Mouse (Mus musculus): ENCODE measurements around the gene Olfr1109.

Olfr1109 gene

DNA sequence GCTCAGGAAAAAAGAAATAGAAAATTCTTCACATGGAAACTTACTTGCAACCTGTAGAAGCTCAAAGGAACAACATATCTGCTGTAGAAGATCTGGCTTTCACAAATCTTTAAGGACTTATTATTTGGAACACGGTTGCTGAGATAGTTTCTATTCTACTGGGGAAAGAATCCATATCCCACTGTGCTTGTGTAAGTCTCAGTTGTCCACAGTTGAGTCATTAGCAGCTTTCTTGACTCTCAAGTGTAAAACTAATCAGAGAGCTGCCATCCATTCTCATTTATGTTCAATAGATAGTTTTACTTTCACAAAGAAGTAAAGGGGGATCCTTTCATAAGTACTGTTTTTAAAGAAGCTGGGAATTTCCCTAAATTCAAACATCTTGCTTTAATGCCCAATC lies at the start of gene Olfr1109:
TSS of gene Olfr1109 (minus strand) at position 101 of the 400 bp plus-strand sequence.
- no peak for DNase-seq (ENCODE audit: low spot score in 2 of 2)

DNA sequence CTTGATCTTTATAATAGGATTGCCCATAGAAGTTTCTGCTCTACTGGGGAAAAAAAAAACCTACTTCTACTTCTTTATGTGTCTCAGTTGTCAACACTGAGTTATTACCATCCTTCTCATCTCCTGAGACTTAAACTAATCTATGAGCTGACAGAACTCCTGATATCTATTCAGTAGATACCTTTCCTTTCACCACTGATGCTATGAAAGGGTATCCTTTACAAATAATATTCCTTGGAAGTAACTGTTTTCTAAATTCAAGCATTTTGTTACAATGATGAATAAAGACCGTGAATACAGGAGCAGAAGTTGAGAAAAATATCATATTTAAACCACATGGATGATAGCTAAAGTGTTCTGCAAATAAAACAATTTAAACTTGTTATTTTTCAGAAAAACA lies 44.4 kb upstream of the Olfr1109 start, which contains the start of gene Olfr1110:
TSS of gene Olfr1110 (minus strand) at position 101 of the 400 bp plus-strand sequence.
- no peak for DNase-seq (ENCODE audit: low spot score in 2 of 2)

DNA sequence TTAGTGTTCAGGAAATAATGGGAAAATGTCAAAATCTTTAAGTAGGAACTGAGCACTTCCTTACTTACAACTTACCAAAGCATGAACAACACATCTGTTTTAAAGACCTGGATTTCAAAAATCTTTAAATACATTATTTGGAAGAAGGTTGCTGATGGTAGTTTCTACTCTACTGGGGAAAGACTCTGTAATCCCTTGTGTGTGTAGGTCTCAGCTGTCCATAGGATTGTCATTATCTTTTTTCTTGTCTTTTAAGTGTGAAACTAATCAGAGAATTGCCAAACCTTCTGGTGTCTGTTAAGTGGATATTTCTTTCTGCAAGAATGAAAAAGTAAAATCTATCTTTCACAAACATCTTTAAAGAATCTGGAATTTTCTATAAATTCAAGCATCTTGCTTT lies 18.7 kb upstream of the Olfr1109 start, which contains the start of gene Olfr259:
TSS of gene Olfr259 (minus strand) at position 101 of the 400 bp plus-strand sequence.
- no peak for DNase-seq (ENCODE audit: low spot score in 2 of 2)

DNA sequence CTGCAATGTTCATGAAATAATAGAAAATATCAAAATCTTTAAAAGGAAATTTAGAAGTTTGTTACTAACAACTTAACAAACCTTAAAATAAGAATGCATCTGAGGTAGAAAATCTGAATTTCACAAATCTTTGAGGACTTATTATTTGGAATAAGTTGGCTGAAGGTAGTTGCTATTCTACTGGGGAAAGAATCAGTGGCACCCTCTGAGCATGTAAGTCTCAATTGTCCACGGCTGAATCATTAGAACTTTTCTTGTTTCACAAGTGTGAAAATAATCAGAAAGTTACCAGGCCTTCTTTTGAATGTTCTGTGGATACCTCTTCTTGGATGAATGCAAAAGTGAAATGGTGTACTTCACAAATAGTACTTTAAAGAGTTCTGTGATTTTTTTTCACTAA lies 20.1 kb downstream of the Olfr1109 start, which contains the start of gene Olfr1107:
TSS of gene Olfr1107 (minus strand) at position 101 of the 400 bp plus-strand sequence.
- no peak for DNase-seq (ENCODE audit: low spot score in 2 of 2)

DNA sequence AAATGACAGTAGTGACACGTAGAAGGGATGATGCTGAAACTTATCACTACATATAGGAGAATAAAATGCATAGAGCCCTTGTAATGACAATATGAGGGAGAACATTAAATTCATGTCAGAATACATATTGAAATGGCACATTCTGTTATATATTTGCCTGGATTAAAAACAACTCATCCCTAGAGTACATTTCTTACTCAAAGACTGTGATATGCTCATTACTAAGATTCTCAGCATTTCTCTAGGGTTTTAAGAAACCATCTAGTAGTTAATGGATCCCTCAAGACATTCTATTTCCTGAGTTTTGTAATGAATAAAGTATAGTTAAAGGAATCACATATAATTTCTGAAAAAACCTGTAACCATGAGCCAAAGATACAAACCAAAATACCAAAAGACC lies 43.6 kb downstream of the Olfr1109 start, which contains the start of gene Olfr1106:
TSS of gene Olfr1106 (minus strand) at position 101 of the 400 bp plus-strand sequence.
- no peak for DNase-seq (ENCODE audit: low spot score in 2 of 2)

All from right cerebral cortex, adult 2 months (tissue).